ENCODE assay signal across 12 mouse cellular contexts in the genomic region with DNA sequence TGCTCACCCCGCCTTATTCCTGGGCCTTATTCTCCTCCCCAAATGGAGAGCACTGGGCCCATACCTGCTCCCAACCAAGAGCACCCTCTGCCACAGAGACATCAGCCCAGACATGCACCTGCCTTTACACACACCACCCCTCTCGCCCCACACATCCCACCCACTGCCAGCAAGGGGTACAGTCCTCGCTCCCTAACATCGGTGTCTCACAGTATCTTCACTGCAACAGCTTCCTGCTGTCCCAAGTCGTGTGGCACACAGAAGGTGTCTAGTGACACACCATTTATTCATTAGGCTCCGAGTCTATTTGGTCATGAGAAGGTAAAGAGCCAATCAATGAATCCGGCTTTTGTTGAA. TPM values are rescaled to one million over a fixed set of nuclear protein-coding genes. Genes with fewer than 3 reads are reported as not detected.
DNase-seq lines count a peak whose midpoint lies in the region; ATAC-seq and TF ChIP-seq lines count a peak whose summit lies in the region.
"Had no signal": no experiment of that assay in that cellular context is flagged by ENCODE, and none has a peak within 500 bp of the region (broad histone marks: within the 10 kb centered on the region; RNA-seq: fewer than 3 reads in every experiment).

No protein-coding gene starts in this region.

- 60% methylated on average over 7 of the region's 7 CpGs for WGBS in kidney, adult 2 months

- TF ChIP-seq CTCF in kidney, adult 2 months (conservative IDR thresholded peaks at IDR 0.05; ENCODE audit: insufficient read depth, insufficient read length, low read depth, low read length) = no peak

- H3K4me1 ChIP-seq in kidney, adult 2 months (ENCODE audit: control insufficient read depth, insufficient read depth, low read length) = peaks cover 52% of the 10 kb centered on the region

- ATAC-seq in megakaryocyte-erythroid progenitor cell, adult 5-6 weeks (replicated peaks; ENCODE audit: low FRiP score, low TSS enrichment, poor library complexity, severe bottlenecking) = 0 out of 2 replicates have a peak, but pooled peaks have one; percentile 6
- no peak for ATAC-seq in activated CD4-positive, CD25-positive, alpha-beta regulatory T cell, adult 4 months

- DNase-seq in kidney, adult 2 months = no peak
- no peak for DNase-seq in kidney, postnatal 10 days
- DNase-seq in ES-CJ7 (ENCODE audit: low read depth, low spot score) (peak; percentile 22), ZHBTc4 (ENCODE audit: low read depth, low spot score) (peak; percentile 44)
- DNase-seq in cerebellum, adult 11 months = no peak
- DNase-seq: adrenal gland, postnatal 25 days; left cerebral cortex, postnatal 4 days; thymus, adult 18-20 months had no signal

- TF ChIP-seq POLR2A in kidney, adult 2 months (IDR thresholded peaks at IDR 0.05; ENCODE audit: low read depth, low read length) = no peak

- no peaks in the 10 kb centered on the region for H3K36me3 ChIP-seq in kidney, adult 2 months (ENCODE audit: control insufficient read depth, insufficient read depth, low read length)

- no peaks in the 10 kb centered on the region for H3K27me3 ChIP-seq in kidney, adult 2 months (replicated peaks; ENCODE audit: control insufficient read depth, insufficient read depth, low read length)

- H3K4me3 ChIP-seq in kidney, adult 2 months (ENCODE audit: insufficient read depth, low read depth, low read length) = no peak overlapping the region
- H3K4me3 ChIP-seq: myocyte had no signal

- H3K27ac ChIP-seq in kidney, adult 2 months (ENCODE audit: insufficient read depth, low read depth, low read length) = peak overlapping the region; percentile 53

RNA-seq across cellular contexts. Expression of a gene that starts 34.6 kb away (rescaled TPM):
- polyA plus RNA-seq in kidney, adult 2 months (2012; rRNA removed) = 20.5 and 21.3 TPM in 2 replicates
- total RNA-seq in megakaryocyte-erythroid progenitor cell, adult 5-6 weeks (2014; fragmentation: Nextera tagmentation) = not detected in 2 replicates
- not detected in 2 replicates for total RNA-seq in megakaryocyte-erythroid progenitor cell, adult 5-6 weeks (2017)
- polyA plus RNA-seq in activated CD4-positive, CD25-positive, alpha-beta regulatory T cell, adult 4 months (2017; shearing (Covaris generic)) = under 1 TPM in 1 of 2 experiments, not detected in 1; 0.04 TPM
- total RNA-seq: CH12.LX had no signal

Comparison
In these comparisons a context has a peak if more than half of its experiments do, and no peak if none do; other contexts are left out.
1. DNase-seq: peak in ES-CJ7 (single experiment) and ZHBTc4 (single experiment); none in kidney, adult 2 months (single experiment), kidney, postnatal 10 days (single experiment) and cerebellum, adult 11 months (single experiment).
2. RNA of a gene that starts 34.6 kb away (polyA plus RNA-seq): 20.5 to 21.3 TPM in kidney, adult 2 months; 0.04 TPM in activated CD4-positive, CD25-positive, alpha-beta regulatory T cell, adult 4 months; every median in the first group is over 10 times any median in the second.